Mouse (Mus musculus) lung, adult 2 months (tissue): ENCODE measurements around the gene Olfr1065.

Experiments
- CTCF ChIP-seq: fragments of 200-500 bp; IDR thresholded peaks from 2 replicates; pipeline ENCODE4 v1.5.1; 2011; ENCODE audit warnings: mild to moderate bottlenecking, low read length, control low read depth; ENCODE audit not compliant: insufficient read depth
- POLR2A ChIP-seq: fragments of 200-500 bp; IDR thresholded peaks from 2 replicates; pipeline ENCODE4 v1.6.1; 2011; ENCODE audit warnings: low read depth, mild to moderate bottlenecking, control low read depth, low read length, borderline replicate concordance; ENCODE audit errors: extremely low read depth

GRCm38 (mm10) chr2:86487286-86487685 is 36.9 kb upstream of the Olfr1065 start, which contains the start of gene Olfr228:
- TF ChIP-seq CTCF (no peak), POLR2A (no peak)
